Mouse (Mus musculus) embryonic fibroblast, embryonic 13.5 days (primary cell): ENCODE results near the gene Asic1.
A peak's percentile ranks its signal among the peaks of the same experiment; 100 is the strongest.

ENCODE experiments used
- CTCF ChIP-seq: IDR thresholded peaks from 2 replicates; pipeline ENCODE4 v1.5.1; 2011; ENCODE audit warnings: mild to moderate bottlenecking, control low read depth, low read length, moderate library complexity, borderline replicate concordance; ENCODE audit not compliant: insufficient read depth
- POLR2A ChIP-seq: IDR thresholded peaks from 2 replicates; pipeline ENCODE4 v1.6.1; 2011; ENCODE audit warnings: low read depth, mild to moderate bottlenecking, control low read depth, low read length, moderate library complexity

- TF ChIP-seq CTCF: peak; percentile 89
- peak; percentile 91 for TF ChIP-seq POLR2A
Measured at GRCm38 (mm10) chr15:99725341-99726155, 55.4 kb downstream of the Asic1 start, which contains the start of gene Cox14.
